In the genomic region with DNA sequence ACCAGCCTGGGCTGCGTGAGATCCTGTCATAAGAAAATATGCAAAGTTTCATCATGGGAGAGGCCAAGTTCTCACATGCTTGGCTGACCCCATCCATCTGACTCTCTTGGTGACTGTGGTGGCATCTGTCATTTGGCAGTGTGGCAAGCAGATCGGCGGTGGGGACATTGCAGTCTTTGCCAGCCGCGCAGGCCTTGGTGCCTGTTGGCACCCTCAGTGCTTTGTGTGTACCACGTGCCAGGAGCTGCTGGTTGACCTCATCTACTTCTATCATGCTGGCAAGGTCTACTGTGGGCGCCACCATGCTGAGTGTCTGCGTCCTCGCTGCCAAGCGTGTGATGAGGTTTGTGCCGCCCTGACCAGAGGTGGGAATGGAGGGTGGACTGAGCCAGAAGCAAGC, we compare ENCODE assay signal across 12 mouse cellular contexts. TPM values are rescaled to one million over a fixed set of nuclear protein-coding genes. Genes with fewer than 3 reads are reported as not detected.
DNase-seq lines count a peak whose midpoint lies in the region; ATAC-seq and TF ChIP-seq lines count a peak whose summit lies in the region.
"Had no signal": no experiment of that assay in that cellular context is flagged by ENCODE, and none has a peak within 500 bp of the region (broad histone marks: within the 10 kb centered on the region; RNA-seq: fewer than 3 reads in every experiment).

No protein-coding gene starts in this region.

- no peak overlapping the region for H3K9ac ChIP-seq in midbrain, postnatal 0 days (replicated peaks; ENCODE audit: low read length, poor library complexity, severe bottlenecking)
- no peak overlapping the region for H3K9ac ChIP-seq in midbrain, embryonic 11.5 days (ENCODE audit: low read length)
- H3K9ac ChIP-seq: heart, embryonic 15.5 days; midbrain, embryonic 13.5 days had no signal

- no peak overlapping the region for H3K4me3 ChIP-seq in midbrain, postnatal 0 days (ENCODE audit: low read depth, low read length)
- no peak overlapping the region for H3K4me3 ChIP-seq in midbrain, embryonic 11.5 days (ENCODE audit: low read depth, low read length)
- H3K4me3 ChIP-seq: heart, embryonic 15.5 days; midbrain, embryonic 13.5 days had no signal

- H3K36me3 ChIP-seq in midbrain, postnatal 0 days (ENCODE audit: insufficient read depth, low read length) = no peaks in the 10 kb centered on the region
- H3K36me3 ChIP-seq in midbrain, embryonic 11.5 days (ENCODE audit: control insufficient read depth, insufficient read depth, low read length) = no peaks in the 10 kb centered on the region
- H3K36me3 ChIP-seq: midbrain, embryonic 13.5 days had no signal

- no peak overlapping the region for H3K4me2 ChIP-seq in midbrain, postnatal 0 days (ENCODE audit: low read depth, low read length, poor library complexity, severe bottlenecking)
- H3K4me2 ChIP-seq in midbrain, embryonic 11.5 days = no peak overlapping the region
- H3K4me2 ChIP-seq: heart, embryonic 15.5 days; midbrain, embryonic 13.5 days had no signal

- WGBS in midbrain, postnatal 0 days = 85% methylated on average over 11 of the region's 11 CpGs
- WGBS in midbrain, embryonic 11.5 days = 90% methylated on average over 11 of the region's 11 CpGs

- peak; percentile 97 for DNase-seq in heart, adult 11 months
- no peak for DNase-seq in heart, postnatal 4 days
- peak; percentile 77 for DNase-seq in midbrain, postnatal 0 days (ENCODE audit: low spot score)
- DNase-seq in midbrain, embryonic 11.5 days (ENCODE audit: low spot score, missing footprints) = no peak
- DNase-seq in cerebellum, adult 9-10 months = peak; percentile 81
- no peak for DNase-seq in layer of hippocampus, postnatal 10 days (ENCODE audit: low spot score in 2 of 2)
- DNase-seq: lung, postnatal 36 days had no signal

- no peak overlapping the region for H3K27ac ChIP-seq in midbrain, postnatal 0 days (ENCODE audit: low read depth, low read length)
- no peak overlapping the region for H3K27ac ChIP-seq in midbrain, embryonic 11.5 days (ENCODE audit: low read depth, low read length)
- H3K27ac ChIP-seq: heart, embryonic 15.5 days; kidney, postnatal 0 days; midbrain, embryonic 13.5 days had no signal

- no peaks in the 10 kb centered on the region for H3K4me1 ChIP-seq in midbrain, postnatal 0 days (ENCODE audit: insufficient read depth, low read length)
- H3K4me1 ChIP-seq in midbrain, embryonic 11.5 days (ENCODE audit: control insufficient read depth, insufficient read depth, low read length) = no peaks in the 10 kb centered on the region
- H3K4me1 ChIP-seq: midbrain, embryonic 13.5 days had no signal

- TF ChIP-seq CTCF in midbrain, postnatal 0 days (IDR thresholded peaks at IDR 0.05) = no peak

- peak; percentile 65; the same call in 1 of the 2 replicates for ATAC-seq in midbrain, postnatal 0 days (ENCODE audit: low FRiP score)
- no peak for ATAC-seq in midbrain, embryonic 11.5 days (ENCODE audit: low FRiP score)
- no peak for ATAC-seq in erythroblast, adult 5-6 weeks (replicated peaks; ENCODE audit: low FRiP score, poor library complexity, severe bottlenecking)
- ATAC-seq: midbrain, embryonic 13.5 days had no signal

- H3K9me3 ChIP-seq in midbrain, postnatal 0 days (ENCODE audit: low read length) = no peaks in the 10 kb centered on the region
- H3K9me3 ChIP-seq in midbrain, embryonic 11.5 days (ENCODE audit: control insufficient read depth, low read length) = no peaks in the 10 kb centered on the region
- H3K9me3 ChIP-seq: heart, embryonic 15.5 days; midbrain, embryonic 13.5 days had no signal

- no peaks in the 10 kb centered on the region for H3K27me3 ChIP-seq in midbrain, postnatal 0 days (ENCODE audit: insufficient read depth, low read length)
- no peaks in the 10 kb centered on the region for H3K27me3 ChIP-seq in midbrain, embryonic 11.5 days (ENCODE audit: control insufficient read depth, insufficient read depth, low read length)
- H3K27me3 ChIP-seq: heart, embryonic 15.5 days; midbrain, embryonic 13.5 days had no signal

RNA-seq across cellular contexts. Expression of a gene that starts 6.4 kb away (rescaled TPM):
- total RNA-seq in heart, postnatal 4 days (2021) = 100 to 1,000 TPM; 101 to 115 TPM
- total RNA-seq in midbrain, postnatal 0 days (2014; rRNA removed) = 9.1 and 16.4 TPM in 2 replicates
- 18.9 and 20.0 TPM in 2 replicates for polyA plus RNA-seq in midbrain, postnatal 0 days (2015; fragmentation: Nextera tagmentation; extraction: Ambion mirVana)
- 36.3 and 36.9 TPM in 2 replicates for polyA plus RNA-seq in midbrain, embryonic 11.5 days (2014; fragmentation: Nextera tagmentation; extraction: Ambion mirVana)
- 10 to 100 TPM; 14.9 to 19.3 TPM for total RNA-seq in layer of hippocampus, postnatal 10 days (2021)
- 137 and 180 TPM in 2 replicates for total RNA-seq in erythroblast, adult 5-6 weeks (2015; ENCODE audit: low replicate concordance)
- total RNA-seq in erythroblast, adult 5-6 weeks (2017; ENCODE audit: low replicate concordance) = 26.9 and 37.0 TPM in 2 replicates

RNA-seq across cellular contexts. Expression of a gene that starts 7.7 kb away (rescaled TPM):
- 10 to 100 TPM; 11.9 to 12.0 TPM for total RNA-seq in heart, postnatal 4 days (2021)
- total RNA-seq in midbrain, postnatal 0 days (2014; rRNA removed) = 0.99 and 1.6 TPM in 2 replicates
- polyA plus RNA-seq in midbrain, postnatal 0 days (2015; fragmentation: Nextera tagmentation; extraction: Ambion mirVana) = 1.1 and 1.3 TPM in 2 replicates
- 1.1 and 2.2 TPM in 2 replicates for polyA plus RNA-seq in midbrain, embryonic 11.5 days (2014; fragmentation: Nextera tagmentation; extraction: Ambion mirVana)
- total RNA-seq in layer of hippocampus, postnatal 10 days (2021) = 1 to 10 TPM; 2.0 TPM
- total RNA-seq in erythroblast, adult 5-6 weeks (2015; ENCODE audit: low replicate concordance) = 2.5 and 5.0 TPM in 2 replicates
- total RNA-seq in erythroblast, adult 5-6 weeks (2017; ENCODE audit: low replicate concordance) = 1.0 and 2.1 TPM in 2 replicates

RNA-seq across cellular contexts. Expression of a gene that starts 16.3 kb away (rescaled TPM):
- total RNA-seq in heart, postnatal 4 days (2021) = 1 to 10 TPM; 2.3 to 2.7 TPM
- total RNA-seq in midbrain, postnatal 0 days (2014; rRNA removed) = not detected in 2 replicates
- 0.07 and 0.13 TPM in 2 replicates for polyA plus RNA-seq in midbrain, postnatal 0 days (2015; fragmentation: Nextera tagmentation; extraction: Ambion mirVana)
- polyA plus RNA-seq in midbrain, embryonic 11.5 days (2014; fragmentation: Nextera tagmentation; extraction: Ambion mirVana) = not detected in 2 replicates
- under 1 TPM in 1 of 2 experiments, not detected in 1; 0.42 TPM for total RNA-seq in layer of hippocampus, postnatal 10 days (2021)
- total RNA-seq in erythroblast, adult 5-6 weeks (2015; ENCODE audit: low replicate concordance) = not detected in 2 replicates
- 0.09 TPM in 1 of 2 replicates, not detected in the other for total RNA-seq in erythroblast, adult 5-6 weeks (2017; ENCODE audit: low replicate concordance)
- polyA plus RNA-seq: liver, embryonic 16.5 days had no signal

RNA-seq across cellular contexts. Expression of a gene that starts 26.5 kb away (rescaled TPM):
- total RNA-seq in heart, postnatal 4 days (2021) = under 1 TPM; 0.45 to 0.79 TPM
- total RNA-seq in midbrain, postnatal 0 days (2014; rRNA removed) = 431 and 492 TPM in 2 replicates
- polyA plus RNA-seq in midbrain, postnatal 0 days (2015; fragmentation: Nextera tagmentation; extraction: Ambion mirVana) = 329 and 360 TPM in 2 replicates
- 10.3 and 10.9 TPM in 2 replicates for polyA plus RNA-seq in midbrain, embryonic 11.5 days (2014; fragmentation: Nextera tagmentation; extraction: Ambion mirVana)
- total RNA-seq in layer of hippocampus, postnatal 10 days (2021) = 1,000 to 10,000 TPM; 1,418 to 1,453 TPM
- 15.6 TPM in 1 of 2 replicates, not detected in the other for total RNA-seq in erythroblast, adult 5-6 weeks (2015; ENCODE audit: low replicate concordance)
- 0.28 and 0.51 TPM in 2 replicates for total RNA-seq in erythroblast, adult 5-6 weeks (2017; ENCODE audit: low replicate concordance)

RNA-seq across cellular contexts. Expression of a gene that starts 32.1 kb away (rescaled TPM):
- total RNA-seq in heart, postnatal 4 days (2021) = 10 to 100 TPM; 26.1 to 26.4 TPM
- total RNA-seq in midbrain, postnatal 0 days (2014; rRNA removed) = 11.9 and 25.1 TPM in 2 replicates
- polyA plus RNA-seq in midbrain, postnatal 0 days (2015; fragmentation: Nextera tagmentation; extraction: Ambion mirVana) = 41.6 and 42.3 TPM in 2 replicates
- 42.8 and 44.4 TPM in 2 replicates for polyA plus RNA-seq in midbrain, embryonic 11.5 days (2014; fragmentation: Nextera tagmentation; extraction: Ambion mirVana)
- total RNA-seq in layer of hippocampus, postnatal 10 days (2021) = 10 to 100 TPM; 35.5 to 38.4 TPM
- total RNA-seq in erythroblast, adult 5-6 weeks (2015; ENCODE audit: low replicate concordance) = 7.9 and 13.4 TPM in 2 replicates
- total RNA-seq in erythroblast, adult 5-6 weeks (2017; ENCODE audit: low replicate concordance) = 9.0 and 11.3 TPM in 2 replicates

Comparison
In these comparisons a context has a peak if more than half of its experiments do, and no peak if none do; other contexts are left out.
1. DNase-seq: peak in heart, adult 11 months (single experiment), midbrain, postnatal 0 days (single experiment) and cerebellum, adult 9-10 months (single experiment); none in heart, postnatal 4 days (single experiment), midbrain, embryonic 11.5 days (single experiment) and layer of hippocampus, postnatal 10 days (0 of 2).